Mouse (Mus musculus) hindbrain, embryonic 13.5 days (tissue): ENCODE measurements around the gene Fanci. TPM values are rescaled to one million over a fixed set of nuclear protein-coding genes. Genes with fewer than 3 reads are reported as not detected.

ENCODE experiments used
- ATAC-seq: fragments of 200-750 bp; cut with Nextera tagmentation; 2 replicates; pipeline ENCODE4 v1.8.0; 2017; ENCODE audit warnings: moderate TSS enrichment; ENCODE audit not compliant: low FRiP score
- H3K27ac ChIP-seq: fragments of 300-500 bp; sonication (generic); 2 replicates; pipeline ENCODE4 v1.5.1; 2015; ENCODE audit warnings: inconsistent platforms, mild to moderate bottlenecking, moderate library complexity
- H3K27me3 ChIP-seq: fragments of 300-500 bp; sonication (generic); 2 replicates; pipeline ENCODE4 v1.6.1; 2015; ENCODE audit warnings: mild to moderate bottlenecking, inconsistent platforms
- H3K36me3 ChIP-seq: fragments of 300-500 bp; sonication (generic); 2 replicates; pipeline ENCODE4 v1.6.1; 2015; ENCODE audit warnings: mild to moderate bottlenecking, inconsistent platforms
- H3K4me1 ChIP-seq: fragments of 300-500 bp; sonication (generic); replicated peaks from 2 replicates; pipeline ENCODE4 v1.6.1; 2015; ENCODE audit warnings: inconsistent platforms
- H3K4me2 ChIP-seq: fragments of 300-500 bp; sonication (generic); 2 replicates; pipeline ENCODE4 v1.6.1; 2015; ENCODE audit warnings: inconsistent platforms, mild to moderate bottlenecking, moderate library complexity
- H3K4me3 ChIP-seq: fragments of 300-500 bp; sonication (generic); 2 replicates; pipeline ENCODE4 v1.5.1; 2015; ENCODE audit warnings: mild to moderate bottlenecking, inconsistent platforms
- H3K9ac ChIP-seq: fragments of 300-500 bp; sonication (generic); 2 replicates; pipeline ENCODE4 v1.6.1; 2015; ENCODE audit warnings: mild to moderate bottlenecking, inconsistent platforms
- H3K9me3 ChIP-seq: fragments of 300-500 bp; sonication (generic); 2 replicates; pipeline ENCODE4 v1.6.1; 2016; ENCODE audit warnings: inconsistent platforms
- WGBS: fragments of 180-500 bp; shearing (Covaris S2); methylation state at CpG from one replicate; pipeline ENCODE4 v1.1.7; 2015; 5-methylcytosine and 5-hydroxymethylcytosine counted together
- polyA plus RNA-seq: library from polyadenylated mRNA; unstranded; fragments of >200 nt; fragmentation: Nextera tagmentation; extraction: Ambion mirVana; gene quantifications from 2 replicates; pipeline ENCODE4 v1.2.1, GENCODE M21; 2015

Gene Fanci
- polyA plus RNA-seq, 1 experiment from 2014 or later, result 3.2 TPM

DNA sequence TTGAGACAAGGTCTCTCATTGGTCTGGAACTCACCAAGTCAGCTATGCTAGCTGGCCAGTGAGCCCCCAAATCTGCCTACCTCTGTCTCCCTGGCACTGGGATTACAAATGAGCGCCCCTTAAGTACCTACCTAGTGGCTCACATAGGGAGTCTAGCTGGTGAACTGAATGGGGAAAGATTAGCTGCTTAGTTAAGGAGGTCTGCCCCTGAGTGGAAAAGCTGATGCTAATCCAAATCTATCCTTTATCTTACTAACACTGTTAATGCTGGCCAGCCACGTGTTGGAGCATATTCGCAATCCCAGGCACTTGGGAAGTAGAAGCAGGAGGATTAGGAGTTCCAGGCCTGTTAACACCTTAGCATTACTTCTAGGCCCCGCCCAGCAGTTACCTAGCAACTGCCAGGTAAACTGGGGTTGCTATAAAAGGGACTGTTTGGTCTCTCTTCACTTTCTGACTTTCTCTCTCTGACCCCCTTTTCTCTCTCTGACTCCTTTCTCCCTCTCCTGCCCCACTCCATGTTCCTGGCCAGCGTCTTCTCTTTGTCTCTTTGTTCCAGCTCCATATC is 1.5 kb upstream of the Fanci start:
- no peaks in the 10 kb centered on the region for H3K9me3 ChIP-seq
- H3K27ac ChIP-seq, result no peak overlapping the region
- no peak overlapping the region for H3K4me3 ChIP-seq
- H3K27me3 ChIP-seq, result no peaks in the 10 kb centered on the region
- H3K4me2 ChIP-seq, result no peak overlapping the region
- no peaks in the 10 kb centered on the region for H3K36me3 ChIP-seq
- 67% methylated on average over 5 of the region's 5 CpGs for WGBS
- H3K9ac ChIP-seq, result no peak overlapping the region
- ATAC-seq, result no peak
- H3K4me1 ChIP-seq, result peaks cover 16% of the 10 kb centered on the region

DNA sequence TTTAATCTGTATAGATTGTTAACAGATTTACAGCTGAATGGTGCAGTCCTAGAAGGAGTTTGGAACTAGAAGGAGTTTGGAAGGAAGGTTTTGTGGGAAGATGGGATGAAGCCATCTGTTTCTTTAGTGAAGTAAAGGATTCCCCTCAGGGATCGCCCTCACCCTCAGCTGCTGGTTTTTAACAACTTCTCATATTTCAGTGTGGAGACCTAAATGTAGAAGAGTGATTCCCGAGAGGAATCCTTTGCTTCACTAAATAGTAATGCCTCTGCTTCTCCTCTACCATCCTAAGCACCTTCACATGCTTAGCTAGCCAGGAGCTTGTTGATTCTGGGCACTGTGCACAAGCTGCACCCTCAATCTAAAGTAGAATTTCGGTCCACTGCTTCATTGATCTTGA is 258 bp upstream of the Fanci start:
- 0 out of 2 replicates have a peak, but pooled peaks have one; percentile 8 for ATAC-seq
- no peaks in the 10 kb centered on the region for H3K9me3 ChIP-seq
- H3K4me3 ChIP-seq, result peak overlapping the region; percentile 49
- H3K4me1 ChIP-seq, result peaks cover 16% of the 10 kb centered on the region
- WGBS, result 24% methylated on average over 3 of the region's 3 CpGs
- no peaks in the 10 kb centered on the region for H3K27me3 ChIP-seq
- H3K27ac ChIP-seq, result peak overlapping the region; percentile 77
- no peaks in the 10 kb centered on the region for H3K36me3 ChIP-seq
- H3K4me2 ChIP-seq, result peak overlapping the region; percentile 88
- H3K9ac ChIP-seq, result peak overlapping the region; percentile 65

DNA sequence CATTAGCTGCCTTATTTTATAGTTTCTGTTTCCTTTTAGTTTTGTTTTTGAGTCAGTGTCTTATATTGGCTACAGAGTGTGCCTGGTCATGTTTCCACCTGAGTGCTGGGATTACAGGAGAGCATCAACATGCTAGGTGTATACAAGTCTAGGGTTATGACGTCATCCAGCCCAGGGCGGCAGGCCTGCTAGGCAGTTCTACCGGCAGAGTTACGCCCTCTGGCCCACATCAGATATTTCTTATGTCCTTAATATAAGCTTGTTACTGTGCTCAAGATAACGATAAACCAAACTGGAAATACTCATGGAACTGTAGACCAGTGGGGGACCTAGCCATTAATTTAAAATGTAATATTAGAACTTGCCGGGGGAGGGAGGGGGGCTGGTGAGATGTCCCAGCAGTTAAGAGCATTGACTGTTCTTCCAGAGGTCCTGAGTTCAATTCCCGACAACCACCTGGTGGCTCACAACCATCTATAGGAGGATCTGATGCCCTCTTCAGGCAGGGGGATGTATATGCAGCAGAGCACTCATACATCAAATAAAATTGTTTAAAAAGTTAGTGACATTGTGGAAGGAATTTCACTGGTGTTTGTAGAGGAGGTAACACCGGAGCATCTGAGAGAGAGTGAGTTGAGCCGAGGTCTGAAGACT is 1.3 kb downstream of the Fanci start:
- peak; percentile 33; the same call in 1 of the 2 replicates for ATAC-seq
- H3K36me3 ChIP-seq, result no peaks in the 10 kb centered on the region
- H3K9me3 ChIP-seq, result no peaks in the 10 kb centered on the region
- no peak overlapping the region for H3K9ac ChIP-seq
- WGBS, result 64% methylated on average over 9 of the region's 9 CpGs
- H3K4me3 ChIP-seq, result peak overlapping the region; percentile 49
- no peak overlapping the region for H3K27ac ChIP-seq
- peak overlapping the region; percentile 88 for H3K4me2 ChIP-seq
- H3K4me1 ChIP-seq, result peaks cover 16% of the 10 kb centered on the region
- no peaks in the 10 kb centered on the region for H3K27me3 ChIP-seq

DNA sequence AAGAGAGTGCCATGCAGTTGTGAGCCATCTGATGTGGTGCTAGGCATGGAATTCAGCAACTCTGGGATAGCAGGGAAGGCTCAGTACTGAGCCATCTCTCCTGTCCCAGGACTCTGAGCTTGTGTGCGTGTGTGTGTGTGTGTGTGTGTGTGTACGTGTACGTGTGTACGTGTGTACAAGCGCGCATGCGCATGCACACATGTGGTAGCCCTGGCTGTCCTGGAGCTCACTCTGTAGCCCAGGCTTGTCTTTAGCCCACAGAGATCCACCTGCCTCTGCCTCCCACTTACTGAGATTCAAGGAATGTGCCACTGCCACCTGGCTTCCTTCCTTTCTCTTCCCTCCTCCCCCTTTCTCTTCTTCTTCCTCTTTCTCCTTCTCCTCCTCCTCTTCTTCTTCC is 2.2 kb downstream of the Fanci start:
- H3K4me3 ChIP-seq, result no peak overlapping the region
- peaks cover 12% of the 10 kb centered on the region for H3K4me1 ChIP-seq
- H3K27ac ChIP-seq, result no peak overlapping the region
- no peaks in the 10 kb centered on the region for H3K9me3 ChIP-seq
- H3K9ac ChIP-seq, result no peak overlapping the region
- H3K27me3 ChIP-seq, result no peaks in the 10 kb centered on the region
- no peak overlapping the region for H3K4me2 ChIP-seq
- no peaks in the 10 kb centered on the region for H3K36me3 ChIP-seq
- ATAC-seq, result no peak
- WGBS, result 99% methylated on average over 7 of the region's 7 CpGs

DNA sequence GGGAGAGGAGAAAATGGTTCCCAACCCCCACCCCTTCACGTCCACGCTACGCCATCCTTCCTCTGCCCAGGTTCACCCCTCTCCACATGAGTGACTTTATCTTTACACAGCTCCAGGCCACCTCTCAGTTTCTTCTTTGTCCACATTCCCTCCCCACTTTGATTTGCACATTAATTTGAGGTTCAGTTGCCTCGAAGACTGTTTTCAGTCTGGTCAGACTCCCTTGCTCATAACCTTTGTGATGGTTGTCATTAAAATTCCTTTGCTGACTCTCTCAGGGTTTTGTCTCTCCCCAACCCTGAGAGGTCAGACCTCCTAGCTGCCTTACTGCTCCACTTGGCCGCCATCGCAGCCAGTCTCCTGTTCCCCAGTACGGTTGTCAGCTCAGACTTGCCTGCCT is 2.9 kb downstream of the Fanci start:
- WGBS, result 67% methylated on average over 7 of the region's 7 CpGs
- H3K27ac ChIP-seq, result no peak overlapping the region

DNA sequence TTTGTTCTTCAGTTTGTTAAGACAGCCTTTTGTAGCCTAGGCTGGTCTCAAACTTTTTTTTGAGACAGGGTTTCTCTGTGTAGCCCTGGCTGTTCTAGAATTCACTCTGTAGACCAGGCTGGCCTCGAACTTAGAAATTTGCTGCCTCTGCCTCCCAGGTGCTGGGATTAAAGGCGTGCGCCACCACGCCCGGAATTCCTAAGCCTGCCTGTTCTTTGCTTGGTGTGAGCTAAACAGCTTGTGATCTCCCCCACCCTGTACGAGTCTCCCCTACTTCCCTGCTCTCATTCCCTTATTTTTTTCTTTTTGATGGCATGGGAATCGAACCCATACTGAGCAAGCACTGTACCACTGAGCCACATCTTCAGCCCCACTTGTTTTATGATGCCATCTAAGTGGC is 3.5 kb downstream of the Fanci start:
- 90% methylated on average over 7 of the region's 7 CpGs for WGBS
- peaks cover 12% of the 10 kb centered on the region for H3K4me1 ChIP-seq
- no peak overlapping the region for H3K27ac ChIP-seq
- H3K4me2 ChIP-seq, result no peak overlapping the region
- no peaks in the 10 kb centered on the region for H3K27me3 ChIP-seq
- no peak for ATAC-seq
- no peaks in the 10 kb centered on the region for H3K36me3 ChIP-seq
- H3K4me3 ChIP-seq, result no peak overlapping the region
- H3K9me3 ChIP-seq, result no peaks in the 10 kb centered on the region
- H3K9ac ChIP-seq, result no peak overlapping the region

More for the DNA sequence above, 2.9 kb downstream of the Fanci start:
- H3K4me1 ChIP-seq, result peaks cover 12% of the 10 kb centered on the region
- H3K9me3 ChIP-seq, result no peaks in the 10 kb centered on the region
- H3K9ac ChIP-seq, result no peak overlapping the region
- no peaks in the 10 kb centered on the region for H3K27me3 ChIP-seq
- ATAC-seq, result no peak
- H3K4me2 ChIP-seq, result no peak overlapping the region
- H3K36me3 ChIP-seq, result no peaks in the 10 kb centered on the region
- no peak overlapping the region for H3K4me3 ChIP-seq

DNA sequence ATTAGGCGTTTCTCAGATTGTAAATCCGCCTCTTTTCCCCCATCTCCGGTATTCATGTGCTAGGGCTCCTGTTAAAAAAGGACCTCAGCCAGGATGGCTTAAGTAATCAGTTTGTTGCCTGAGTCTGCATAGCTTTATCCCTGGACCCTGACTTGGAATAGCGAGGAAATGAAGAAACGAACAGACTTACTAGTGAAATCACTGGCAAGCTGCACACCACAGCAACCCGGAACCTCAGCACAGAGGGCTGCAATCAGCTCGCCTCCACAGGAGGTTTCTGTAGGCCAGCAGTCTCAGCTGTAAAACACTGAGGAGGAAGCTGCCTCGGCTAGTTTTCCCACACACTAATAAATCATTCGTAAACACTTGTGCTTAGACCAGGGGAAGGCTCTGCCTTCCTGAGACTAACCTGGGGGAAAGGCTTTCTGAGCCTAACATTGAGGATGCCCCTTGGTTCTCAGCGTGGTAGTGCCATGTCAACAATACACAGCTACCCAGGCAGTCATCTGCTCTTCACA is 5.8 kb downstream of the Fanci start:
- no peak overlapping the region for H3K9ac ChIP-seq
- H3K27me3 ChIP-seq, result no peaks in the 10 kb centered on the region
- ATAC-seq, result no peak
- H3K4me1 ChIP-seq, result peaks cover 5% of the 10 kb centered on the region
- H3K27ac ChIP-seq, result no peak overlapping the region
- no peak overlapping the region for H3K4me2 ChIP-seq
- no peaks in the 10 kb centered on the region for H3K9me3 ChIP-seq
- WGBS, result 84% methylated on average over 10 of the region's 10 CpGs
- no peaks in the 10 kb centered on the region for H3K36me3 ChIP-seq
- H3K4me3 ChIP-seq, result no peak overlapping the region

DNA sequence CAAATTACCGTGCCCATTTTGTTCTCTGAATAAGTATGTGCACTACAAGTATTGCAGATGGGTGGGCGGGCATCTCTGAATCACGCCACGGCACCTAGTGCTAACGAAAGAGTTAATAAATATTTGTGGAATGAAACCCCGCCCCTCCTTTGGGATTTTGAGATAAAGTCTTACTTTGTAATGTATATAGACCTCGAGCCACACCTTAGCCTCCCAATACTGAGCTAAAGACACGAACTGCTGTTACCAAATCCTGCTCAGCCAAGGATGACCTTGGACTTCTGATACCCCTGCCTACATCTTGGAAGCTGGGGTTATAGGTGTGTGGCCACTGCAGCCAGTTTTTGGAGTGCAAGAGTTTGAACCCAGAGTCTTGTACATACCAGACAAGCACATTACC is 6.7 kb downstream of the Fanci start:
- WGBS, result 85% methylated on average over 8 of the region's 8 CpGs
- no peaks in the 10 kb centered on the region for H3K4me1 ChIP-seq
- ATAC-seq, result no peak

DNA sequence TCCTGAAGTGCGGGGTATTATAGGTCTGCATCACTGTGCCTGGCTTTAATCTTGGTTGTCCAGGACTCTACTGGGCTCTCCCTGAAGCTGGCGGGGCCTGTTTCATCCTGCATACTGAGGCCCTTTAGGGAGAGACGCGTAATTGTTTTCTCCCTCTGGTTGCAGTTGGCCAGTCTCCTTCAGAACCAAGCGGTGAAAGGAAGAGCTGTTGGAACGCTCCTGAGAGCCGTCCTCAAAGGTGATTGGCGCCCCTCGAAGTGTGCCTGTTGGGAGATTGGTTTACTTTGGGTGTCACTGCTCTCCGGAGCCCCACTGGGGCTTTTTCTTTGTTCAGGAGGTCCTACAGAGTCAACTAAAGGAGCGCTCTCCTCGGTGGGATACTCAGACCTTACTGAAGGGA is 7.2 kb downstream of the Fanci start:
- H3K27ac ChIP-seq, result no peak overlapping the region
- no peak for ATAC-seq
- H3K36me3 ChIP-seq, result no peaks in the 10 kb centered on the region
- H3K9ac ChIP-seq, result no peak overlapping the region
- H3K27me3 ChIP-seq, result no peaks in the 10 kb centered on the region
- no peak overlapping the region for H3K4me2 ChIP-seq
- H3K9me3 ChIP-seq, result no peaks in the 10 kb centered on the region
- H3K4me3 ChIP-seq, result no peak overlapping the region
- H3K4me1 ChIP-seq, result no peaks in the 10 kb centered on the region
- 75% methylated on average over 12 of the region's 12 CpGs for WGBS

More for the DNA sequence above, 6.7 kb downstream of the Fanci start:
- no peak overlapping the region for H3K4me2 ChIP-seq
- H3K9me3 ChIP-seq, result no peaks in the 10 kb centered on the region
- H3K4me3 ChIP-seq, result no peak overlapping the region
- no peaks in the 10 kb centered on the region for H3K27me3 ChIP-seq
- H3K27ac ChIP-seq, result no peak overlapping the region
- no peak overlapping the region for H3K9ac ChIP-seq
- H3K36me3 ChIP-seq, result no peaks in the 10 kb centered on the region

DNA sequence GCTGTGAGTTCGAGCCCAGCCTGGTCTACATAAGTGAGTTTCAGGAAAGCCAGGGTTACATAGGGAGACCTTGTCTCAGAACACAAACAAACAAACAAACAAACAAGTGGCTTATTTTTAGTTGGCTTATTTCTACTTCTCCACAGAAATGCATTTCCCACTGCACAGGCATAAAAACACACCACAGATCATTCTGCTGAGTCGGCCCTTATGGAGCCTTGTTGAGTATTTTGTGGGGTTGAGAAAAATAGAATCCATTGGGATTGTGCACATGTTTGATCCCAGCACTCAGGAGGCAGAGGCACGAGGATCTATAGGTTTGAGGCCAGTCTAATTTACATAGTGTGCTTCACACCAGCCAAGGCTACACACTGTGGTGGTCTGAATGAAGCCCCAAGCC is 8.6 kb downstream of the Fanci start:
- no peaks in the 10 kb centered on the region for H3K9me3 ChIP-seq
- no peaks in the 10 kb centered on the region for H3K36me3 ChIP-seq
- no peak for ATAC-seq
- 86% methylated on average over 3 of the region's 3 CpGs for WGBS
- no peak overlapping the region for H3K4me3 ChIP-seq
- no peak overlapping the region for H3K9ac ChIP-seq
- no peak overlapping the region for H3K27ac ChIP-seq
- no peaks in the 10 kb centered on the region for H3K4me1 ChIP-seq
- H3K27me3 ChIP-seq, result no peaks in the 10 kb centered on the region
- H3K4me2 ChIP-seq, result no peak overlapping the region

DNA sequence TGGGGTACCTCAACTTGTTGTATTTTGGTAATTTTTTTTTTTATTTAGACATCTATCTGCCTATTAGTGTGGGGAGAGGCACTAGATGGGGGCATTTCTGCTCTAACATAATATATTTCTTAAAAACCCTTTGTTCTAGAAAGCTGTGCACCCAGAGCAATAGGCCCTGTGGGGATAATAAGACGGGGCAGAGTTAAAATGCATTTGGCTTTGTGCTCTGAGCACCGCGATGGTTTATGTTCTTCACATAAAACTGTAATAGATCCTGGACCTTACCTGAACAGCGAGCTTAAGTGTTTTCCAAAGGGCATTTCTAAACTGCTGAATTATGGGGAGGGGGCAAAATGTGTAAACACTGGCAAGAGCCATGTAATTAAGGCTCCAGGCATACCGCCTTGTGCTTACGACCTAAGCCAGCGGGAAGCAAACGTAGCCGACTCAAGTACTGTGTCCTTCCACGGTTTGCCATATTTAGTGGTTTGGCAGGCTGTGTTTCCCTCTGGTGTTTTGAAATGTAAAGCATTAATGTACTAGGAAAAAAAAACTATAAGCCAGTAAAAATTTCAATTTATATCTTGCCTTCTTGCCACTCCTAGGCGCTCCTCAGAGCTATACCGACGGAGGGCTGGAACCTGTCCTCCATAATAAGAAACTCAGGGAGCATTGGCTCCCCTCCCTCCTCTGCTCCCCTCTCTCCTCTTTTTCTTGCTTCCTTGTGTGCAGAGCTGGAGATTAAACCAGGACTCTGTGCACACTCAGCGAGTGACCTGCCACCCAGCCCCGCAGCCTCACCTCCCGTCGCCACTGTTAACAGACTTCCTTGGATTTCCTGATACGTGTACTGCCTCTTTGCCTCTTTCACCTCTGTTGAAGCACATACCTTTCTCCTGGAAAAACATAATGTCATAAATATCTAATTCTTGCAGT is 23.0 kb downstream of the Fanci start:
- Histone ChIP-seq H3K4me3 (no peak overlapping the region), H3K4me1 (no peaks in the 10 kb centered on the region), H3K4me2 (no peak overlapping the region), H3K27ac (peak overlapping the region; percentile 52), H3K36me3 (no peaks in the 10 kb centered on the region), H3K9me3 (no peaks in the 10 kb centered on the region), H3K9ac (no peak overlapping the region), H3K27me3 (no peaks in the 10 kb centered on the region)
- WGBS, result 82% methylated on average over 18 of the region's 18 CpGs
- no peak for ATAC-seq

DNA sequence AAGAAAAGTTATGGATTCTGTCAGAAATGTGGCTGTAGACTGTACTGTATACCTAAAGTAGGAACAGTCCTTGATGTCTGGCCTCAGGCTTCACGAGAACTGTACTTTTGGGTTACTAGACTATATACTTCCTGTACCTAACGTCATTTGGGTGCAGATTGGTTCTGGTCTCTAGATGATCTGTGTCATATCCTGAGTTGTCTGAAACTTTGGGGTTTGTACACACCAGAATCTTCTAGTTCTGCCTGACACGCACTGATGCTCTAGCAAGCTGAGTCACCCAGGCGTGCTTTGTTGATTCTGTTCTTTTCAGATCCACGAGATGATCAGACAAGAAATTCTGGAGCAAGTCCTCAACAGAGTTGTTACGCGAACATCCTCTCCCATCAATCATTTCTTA is 28.2 kb downstream of the Fanci start:
- Histone ChIP-seq H3K4me2 (no peak overlapping the region), H3K27ac (no peak overlapping the region), H3K4me1 (no peaks in the 10 kb centered on the region), H3K36me3 (no peaks in the 10 kb centered on the region), H3K9me3 (no peaks in the 10 kb centered on the region), H3K4me3 (no peak overlapping the region), H3K27me3 (no peaks in the 10 kb centered on the region), H3K9ac (no peak overlapping the region)
- no peak for ATAC-seq
- WGBS, result 93% methylated on average over 7 of the region's 7 CpGs
